In the genomic region with DNA sequence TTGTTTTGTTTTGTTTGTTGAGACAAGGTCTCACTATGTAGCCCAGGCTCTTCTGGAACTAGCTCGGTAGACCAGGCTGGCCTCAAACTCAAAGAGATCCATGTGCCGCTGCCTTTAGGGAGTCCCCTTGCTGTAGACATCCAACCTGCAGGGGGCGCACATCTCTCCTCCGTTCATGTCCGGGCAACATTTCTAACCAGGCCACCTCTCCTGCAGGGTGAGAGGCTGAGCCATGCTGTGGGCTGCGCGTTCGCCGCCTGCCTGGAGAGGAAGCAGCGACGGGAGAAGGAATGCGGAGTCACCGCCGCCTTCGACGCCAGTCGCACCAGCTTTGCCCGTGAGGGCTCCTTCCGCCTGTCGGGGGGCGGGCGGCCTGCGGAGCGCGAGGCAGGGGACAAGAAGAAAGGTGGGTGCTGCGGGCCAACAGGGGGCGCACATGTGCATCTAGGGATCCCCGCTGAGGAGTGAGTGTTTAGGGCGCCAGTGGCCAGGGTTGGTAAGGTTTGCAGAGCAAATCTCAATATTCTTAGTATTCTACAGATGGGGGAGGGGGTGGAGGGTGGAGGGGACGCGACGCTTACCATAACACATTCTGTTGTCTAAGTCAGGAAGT, we compare ENCODE assay signal across 8 mouse cellular contexts. TPM values are rescaled to one million over a fixed set of nuclear protein-coding genes. Genes with fewer than 3 reads are reported as not detected.
DNase-seq lines count a peak whose midpoint lies in the region; ATAC-seq lines count a peak whose summit lies in the region.

No protein-coding gene starts in this region.

- peaks cover 36% of the 10 kb centered on the region for H3K36me3 ChIP-seq in midbrain, embryonic 11.5 days (ENCODE audit: control insufficient read depth, insufficient read depth, low read length)
- H3K36me3 ChIP-seq in midbrain, embryonic 15.5 days (replicated peaks), result peaks cover 82% of the 10 kb centered on the region
- H3K36me3 ChIP-seq in liver, embryonic 15.5 days (replicated peaks), result no peaks in the 10 kb centered on the region

- WGBS in midbrain, embryonic 11.5 days, result 61% methylated on average over 32 of the region's 32 CpGs
- 66% methylated on average over 32 of the region's 32 CpGs for WGBS in midbrain, embryonic 15.5 days
- WGBS in liver, embryonic 15.5 days (ENCODE audit: insufficient replicate concordance), result 39% methylated on average over 32 of the region's 32 CpGs

- no peaks in the 10 kb centered on the region for H3K9me3 ChIP-seq in midbrain, embryonic 11.5 days (ENCODE audit: control insufficient read depth, low read length)
- no peaks in the 10 kb centered on the region for H3K9me3 ChIP-seq in midbrain, embryonic 15.5 days
- H3K9me3 ChIP-seq in liver, embryonic 15.5 days (replicated peaks), result no peaks in the 10 kb centered on the region

- H3K27me3 ChIP-seq in midbrain, embryonic 11.5 days (ENCODE audit: control insufficient read depth, insufficient read depth, low read length), result no peaks in the 10 kb centered on the region
- H3K27me3 ChIP-seq in midbrain, embryonic 15.5 days (replicated peaks), result no peaks in the 10 kb centered on the region
- no peaks in the 10 kb centered on the region for H3K27me3 ChIP-seq in liver, embryonic 15.5 days

- no peak overlapping the region for H3K4me3 ChIP-seq in midbrain, embryonic 11.5 days (ENCODE audit: low read depth, low read length)
- H3K4me3 ChIP-seq in midbrain, embryonic 15.5 days, result no peak overlapping the region
- peak overlapping the region; percentile 36 for H3K4me3 ChIP-seq in liver, embryonic 15.5 days (replicated peaks)

- ATAC-seq in midbrain, embryonic 11.5 days (ENCODE audit: low FRiP score), result 0 out of 2 replicates have a peak, but pooled peaks have one; percentile 9
- ATAC-seq in midbrain, embryonic 15.5 days (replicated peaks), result no peak
- peak; percentile 46; the same call in 1 of the 2 replicates for ATAC-seq in granulocyte monocyte progenitor cell, adult 5-6 weeks (replicated peaks; ENCODE audit: poor library complexity, severe bottlenecking)
- no peak for ATAC-seq in liver, embryonic 15.5 days (ENCODE audit: insufficient read depth)

- DNase-seq in adrenal gland, adult (ENCODE audit: inconsistent age in 2 of 2, low spot score in 1 of 2), result peak; percentile 26 to 60
- no peak for DNase-seq in adrenal gland, adult 18-20 months (ENCODE audit: low spot score in 2 of 2)
- no peak for DNase-seq in midbrain, embryonic 11.5 days (ENCODE audit: low spot score, missing footprints)
- DNase-seq in testis, postnatal 10 days (ENCODE audit: low spot score), result peak; percentile 74
- no peak for DNase-seq in spleen, postnatal 36 days (ENCODE audit: low spot score in 2 of 2)

- H3K4me2 ChIP-seq in midbrain, embryonic 11.5 days, result no peak overlapping the region
- no peak overlapping the region for H3K4me2 ChIP-seq in midbrain, embryonic 15.5 days
- H3K4me2 ChIP-seq in liver, embryonic 15.5 days, result peak overlapping the region; percentile 55

- no peak overlapping the region for H3K9ac ChIP-seq in midbrain, embryonic 11.5 days (ENCODE audit: low read length)
- H3K9ac ChIP-seq in midbrain, embryonic 15.5 days, result no peak overlapping the region
- H3K9ac ChIP-seq in liver, embryonic 15.5 days, result no peak overlapping the region

- no peak overlapping the region for H3K27ac ChIP-seq in midbrain, embryonic 11.5 days (ENCODE audit: low read depth, low read length)
- H3K27ac ChIP-seq in midbrain, embryonic 15.5 days, result no peak overlapping the region
- no peak overlapping the region for H3K27ac ChIP-seq in liver, embryonic 15.5 days (replicated peaks)

- H3K4me1 ChIP-seq in midbrain, embryonic 11.5 days (ENCODE audit: control insufficient read depth, insufficient read depth, low read length), result no peaks in the 10 kb centered on the region
- no peaks in the 10 kb centered on the region for H3K4me1 ChIP-seq in midbrain, embryonic 15.5 days
- peaks cover 16% of the 10 kb centered on the region; the same call in 1 of the 2 replicates for H3K4me1 ChIP-seq in liver, embryonic 15.5 days (replicated peaks)

RNA-seq across cellular contexts. Expression of a gene that starts 15.6 kb away (rescaled TPM):
- total RNA-seq in adrenal gland, adult 18-20 months (2021), result 1 to 10 TPM; 6.8 to 7.7 TPM
- 16.9 and 17.7 TPM in 2 replicates for polyA plus RNA-seq in midbrain, embryonic 11.5 days (2014; fragmentation: Nextera tagmentation; extraction: Ambion mirVana)
- 58.7 and 66.3 TPM in 2 replicates for polyA plus RNA-seq in midbrain, embryonic 15.5 days (2015; fragmentation: Nextera tagmentation; extraction: Ambion mirVana)
- total RNA-seq in granulocyte monocyte progenitor cell, adult 5-6 weeks (2014; fragmentation: Nextera tagmentation), result 1.2 and 1.3 TPM in 2 replicates
- 0.69 and 1.1 TPM in 2 replicates for total RNA-seq in granulocyte monocyte progenitor cell, adult 5-6 weeks (2017)
- 2.0 and 2.6 TPM in 2 replicates for polyA plus RNA-seq in liver, embryonic 15.5 days (2015; fragmentation: Nextera tagmentation; extraction: Ambion mirVana)

RNA-seq across cellular contexts. Expression of a gene that starts 41.0 kb away (rescaled TPM):
- 10 to 100 TPM; 38.2 to 68.0 TPM for total RNA-seq in adrenal gland, adult 18-20 months (2021)
- polyA plus RNA-seq in midbrain, embryonic 11.5 days (2014; fragmentation: Nextera tagmentation; extraction: Ambion mirVana), result 16.1 and 16.6 TPM in 2 replicates
- polyA plus RNA-seq in midbrain, embryonic 15.5 days (2015; fragmentation: Nextera tagmentation; extraction: Ambion mirVana), result 26.9 and 27.9 TPM in 2 replicates
- 13.3 and 15.9 TPM in 2 replicates for total RNA-seq in granulocyte monocyte progenitor cell, adult 5-6 weeks (2014; fragmentation: Nextera tagmentation)
- total RNA-seq in granulocyte monocyte progenitor cell, adult 5-6 weeks (2017), result 9.5 and 10.0 TPM in 2 replicates
- 23.8 and 26.5 TPM in 2 replicates for polyA plus RNA-seq in liver, embryonic 15.5 days (2015; fragmentation: Nextera tagmentation; extraction: Ambion mirVana)

RNA-seq across cellular contexts. Expression of a gene that starts 45.4 kb away (rescaled TPM):
- 10 to 100 TPM; 14.5 to 17.9 TPM for total RNA-seq in adrenal gland, adult 18-20 months (2021)
- polyA plus RNA-seq in midbrain, embryonic 11.5 days (2014; fragmentation: Nextera tagmentation; extraction: Ambion mirVana), result 5.0 and 6.6 TPM in 2 replicates
- 8.5 and 8.7 TPM in 2 replicates for polyA plus RNA-seq in midbrain, embryonic 15.5 days (2015; fragmentation: Nextera tagmentation; extraction: Ambion mirVana)
- 2.1 and 7.7 TPM in 2 replicates for total RNA-seq in granulocyte monocyte progenitor cell, adult 5-6 weeks (2014; fragmentation: Nextera tagmentation)
- total RNA-seq in granulocyte monocyte progenitor cell, adult 5-6 weeks (2017), result 1.8 and 2.2 TPM in 2 replicates
- 1.7 and 2.1 TPM in 2 replicates for polyA plus RNA-seq in liver, embryonic 15.5 days (2015; fragmentation: Nextera tagmentation; extraction: Ambion mirVana)

Comparison
In these comparisons a context has a peak if more than half of its experiments do, and no peak if none do; other contexts are left out.
1. DNase-seq: peak in adrenal gland, adult (2 of 2) and testis, postnatal 10 days (single experiment); none in adrenal gland, adult 18-20 months (0 of 2), midbrain, embryonic 11.5 days (single experiment) and spleen, postnatal 36 days (0 of 2).
2. ATAC-seq: peak in midbrain, embryonic 11.5 days (single experiment) and granulocyte monocyte progenitor cell, adult 5-6 weeks (single experiment); none in midbrain, embryonic 15.5 days (single experiment) and liver, embryonic 15.5 days (single experiment).